Mouse (Mus musculus) heart, embryonic 13.5 days (tissue): Measurements from ENCODE around the gene Mrpl1. TPM values are rescaled to one million over a fixed set of nuclear protein-coding genes. Genes with fewer than 3 reads are reported as not detected.

Experiments
- ATAC-seq: fragments of 200-750 bp; cut with Nextera tagmentation; 2 replicates; pipeline ENCODE4 v1.8.0; 2017; ENCODE audit warnings: moderate TSS enrichment; ENCODE audit not compliant: insufficient number of reproducible peaks, low FRiP score, low TSS enrichment; ENCODE audit errors: extremely low read depth
- H3K27ac ChIP-seq: fragments of 300-500 bp; sonication (generic); replicated peaks from 2 replicates; pipeline ENCODE4 v1.5.1; 2015; ENCODE audit warnings: moderate library complexity, mild to moderate bottlenecking, inconsistent platforms
- H3K27me3 ChIP-seq: fragments of 300-500 bp; sonication (generic); replicated peaks from 2 replicates; pipeline ENCODE4 v1.6.1; 2015; ENCODE audit warnings: mild to moderate bottlenecking, inconsistent platforms
- H3K36me3 ChIP-seq: fragments of 300-500 bp; sonication (generic); 2 replicates; pipeline ENCODE4 v1.6.1; 2015; ENCODE audit warnings: mild to moderate bottlenecking, inconsistent platforms
- H3K4me1 ChIP-seq: fragments of 300-500 bp; sonication (generic); 2 replicates; pipeline ENCODE4 v1.6.1; 2015; ENCODE audit warnings: inconsistent platforms
- H3K4me2 ChIP-seq: fragments of 300-500 bp; sonication (generic); 2 replicates; pipeline ENCODE4 v1.6.1; 2015; ENCODE audit warnings: inconsistent platforms, mild to moderate bottlenecking, moderate library complexity
- H3K4me3 ChIP-seq: fragments of 300-500 bp; sonication (generic); 2 replicates; pipeline ENCODE4 v1.5.1; 2015; ENCODE audit warnings: moderate library complexity, mild to moderate bottlenecking, inconsistent platforms
- H3K9ac ChIP-seq: fragments of 300-500 bp; sonication (generic); 2 replicates; pipeline ENCODE4 v1.6.1; 2015; ENCODE audit warnings: inconsistent platforms, mild to moderate bottlenecking, moderate library complexity
- H3K9me3 ChIP-seq: fragments of 300-500 bp; sonication (generic); 2 replicates; pipeline ENCODE4 v1.6.1; 2016; ENCODE audit warnings: inconsistent platforms
- WGBS: fragments of 180-500 bp; shearing (Covaris S2); methylation state at CpG from one replicate; pipeline ENCODE4 v1.1.7; 2015; ENCODE audit warnings: mixed read lengths; 5-methylcytosine and 5-hydroxymethylcytosine counted together
- polyA plus RNA-seq: library from polyadenylated mRNA; unstranded; fragments of >200 nt; fragmentation: Nextera tagmentation; extraction: Ambion mirVana; gene quantifications from 2 replicates; pipeline ENCODE4 v1.2.1, GENCODE M21; 2015

Gene Mrpl1
- polyA plus RNA-seq, 1 experiment from 2014 or later: 18.7 TPM

GRCm38 (mm10) chr5:96208543-96208942 is 750 bp upstream of the Mrpl1 start:
- ATAC-seq: no peak
- H3K9me3 ChIP-seq: no peaks in the 10 kb centered on the region
- H3K4me2 ChIP-seq: peak overlapping the region; percentile 89
- H3K27ac ChIP-seq: no peak overlapping the region
- peaks cover 9% of the 10 kb centered on the region for H3K36me3 ChIP-seq
- peaks cover 30% of the 10 kb centered on the region for H3K4me1 ChIP-seq
- no peak overlapping the region for H3K9ac ChIP-seq
- WGBS: 72% methylated on average over 4 of the region's 4 CpGs
- no peak overlapping the region for H3K4me3 ChIP-seq
- no peaks in the 10 kb centered on the region for H3K27me3 ChIP-seq

DNA sequence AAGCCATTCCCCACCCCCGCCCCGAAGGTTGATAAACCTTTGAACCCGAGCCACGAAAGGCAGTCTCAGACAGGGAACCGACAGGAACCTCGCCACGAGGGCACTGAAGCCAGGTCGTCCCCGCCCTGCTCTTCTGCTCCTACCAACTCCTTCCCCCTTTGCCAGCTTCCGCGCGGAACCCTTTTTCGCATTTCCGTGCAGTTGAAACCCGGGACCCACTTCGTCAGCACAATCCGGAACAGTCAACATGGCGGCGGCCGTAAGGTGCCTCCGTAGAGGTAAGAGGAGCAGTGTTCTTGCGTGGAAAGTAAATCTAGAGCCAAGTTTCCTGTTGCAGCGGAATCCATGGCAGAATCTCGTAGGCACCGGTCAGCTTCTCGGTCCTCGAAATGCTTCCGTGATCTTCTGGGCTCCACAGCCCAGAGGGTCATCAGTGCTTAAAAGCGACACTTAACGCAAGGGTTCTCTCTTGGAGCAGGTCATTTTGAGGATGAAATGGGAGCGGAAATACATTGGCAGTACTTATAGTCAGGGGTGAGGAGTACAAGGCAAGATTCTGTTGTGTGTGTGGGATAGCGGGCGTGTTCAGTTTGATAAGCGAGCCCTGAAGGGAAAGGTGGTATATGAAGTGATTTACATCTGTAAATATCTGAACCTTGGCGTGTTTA is 757 bp downstream of the Mrpl1 start:
- Histone ChIP-seq H3K4me1 (peaks cover 30% of the 10 kb centered on the region), H3K4me2 (peak overlapping the region; percentile 89), H3K27me3 (no peaks in the 10 kb centered on the region), H3K36me3 (peaks cover 22% of the 10 kb centered on the region), H3K9ac (peak overlapping the region; percentile 92), H3K9me3 (no peaks in the 10 kb centered on the region), H3K27ac (peak overlapping the region; percentile 74), H3K4me3 (peak overlapping the region; percentile 96)
- under 1% methylated on average over 35 of the region's 35 CpGs for WGBS
- ATAC-seq: peak; percentile 74; the same call in 1 of the 2 replicates

DNA sequence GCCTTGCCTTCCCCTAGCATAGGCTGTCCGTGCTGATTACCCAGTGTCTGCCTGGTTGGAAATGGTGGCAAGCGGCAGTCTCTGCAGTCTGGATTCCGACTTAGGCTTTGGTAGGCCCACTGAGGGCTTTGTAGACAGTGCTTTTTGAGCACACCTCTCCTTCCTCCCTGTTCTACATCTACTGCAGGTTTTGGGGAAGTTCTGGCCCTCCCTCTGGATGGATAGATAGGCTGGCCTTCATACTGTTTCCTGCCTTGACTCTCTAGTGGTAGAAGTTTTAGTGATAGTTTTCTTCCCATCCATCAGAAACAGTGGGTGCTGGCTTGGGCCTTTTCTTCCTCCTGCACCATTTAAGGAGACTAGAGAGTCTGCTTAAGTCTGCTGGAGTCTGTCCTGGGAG is 9.4 kb downstream of the Mrpl1 start:
- H3K27me3 ChIP-seq: no peaks in the 10 kb centered on the region

DNA sequence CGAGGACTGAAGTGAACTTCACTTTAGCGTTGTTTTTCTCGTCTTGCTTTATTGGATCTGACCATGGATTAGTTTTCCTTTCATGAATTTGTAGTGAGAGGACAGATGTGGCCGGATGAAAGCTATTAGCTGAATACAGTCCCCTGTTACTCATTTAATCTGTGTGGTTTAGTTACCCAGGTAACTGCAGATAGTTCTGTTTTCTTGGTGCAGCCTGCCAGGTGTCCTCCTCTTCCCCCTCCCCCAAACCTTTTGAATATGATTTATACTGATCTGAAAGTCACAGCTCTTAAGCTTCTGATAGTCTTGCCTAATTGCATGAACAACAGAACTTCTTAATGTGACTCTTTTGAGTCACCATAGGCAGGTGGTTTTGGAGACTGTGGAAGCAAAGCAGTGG is 10.2 kb downstream of the Mrpl1 start:
- Histone ChIP-seq H3K27ac (no peak overlapping the region), H3K9ac (no peak overlapping the region), H3K27me3 (no peaks in the 10 kb centered on the region), H3K4me1 (peaks cover 17% of the 10 kb centered on the region), H3K4me2 (no peak overlapping the region), H3K9me3 (no peaks in the 10 kb centered on the region), H3K36me3 (peaks cover 19% of the 10 kb centered on the region), H3K4me3 (no peak overlapping the region)
- ATAC-seq: no peak
- 81% methylated on average over 4 of the region's 4 CpGs for whole genome bisulfite sequencing

More for the DNA sequence above, 9.4 kb downstream of the Mrpl1 start:
- Histone ChIP-seq H3K4me3 (no peak overlapping the region), H3K9me3 (no peaks in the 10 kb centered on the region), H3K9ac (no peak overlapping the region), H3K27ac (no peak overlapping the region), H3K4me2 (no peak overlapping the region), H3K4me1 (peaks cover 17% of the 10 kb centered on the region), H3K36me3 (peaks cover 17% of the 10 kb centered on the region)
- 78% methylated on average over 3 of the region's 3 CpGs for WGBS
- no peak for ATAC-seq

- Histone ChIP-seq H3K4me2 (no peak overlapping the region), H3K4me1 (peaks cover 17% of the 10 kb centered on the region), H3K9ac (no peak overlapping the region), H3K27ac (no peak overlapping the region), H3K9me3 (no peaks in the 10 kb centered on the region), H3K36me3 (peaks cover 24% of the 10 kb centered on the region), H3K27me3 (no peaks in the 10 kb centered on the region), H3K4me3 (no peak overlapping the region)
- 77% methylated on average over 1 of the region's 1 CpGs for WGBS
- no peak for ATAC-seq
These were observed 12.0 kb downstream of the Mrpl1 start for GRCm38 (mm10) chr5:96221298-96221697.

DNA sequence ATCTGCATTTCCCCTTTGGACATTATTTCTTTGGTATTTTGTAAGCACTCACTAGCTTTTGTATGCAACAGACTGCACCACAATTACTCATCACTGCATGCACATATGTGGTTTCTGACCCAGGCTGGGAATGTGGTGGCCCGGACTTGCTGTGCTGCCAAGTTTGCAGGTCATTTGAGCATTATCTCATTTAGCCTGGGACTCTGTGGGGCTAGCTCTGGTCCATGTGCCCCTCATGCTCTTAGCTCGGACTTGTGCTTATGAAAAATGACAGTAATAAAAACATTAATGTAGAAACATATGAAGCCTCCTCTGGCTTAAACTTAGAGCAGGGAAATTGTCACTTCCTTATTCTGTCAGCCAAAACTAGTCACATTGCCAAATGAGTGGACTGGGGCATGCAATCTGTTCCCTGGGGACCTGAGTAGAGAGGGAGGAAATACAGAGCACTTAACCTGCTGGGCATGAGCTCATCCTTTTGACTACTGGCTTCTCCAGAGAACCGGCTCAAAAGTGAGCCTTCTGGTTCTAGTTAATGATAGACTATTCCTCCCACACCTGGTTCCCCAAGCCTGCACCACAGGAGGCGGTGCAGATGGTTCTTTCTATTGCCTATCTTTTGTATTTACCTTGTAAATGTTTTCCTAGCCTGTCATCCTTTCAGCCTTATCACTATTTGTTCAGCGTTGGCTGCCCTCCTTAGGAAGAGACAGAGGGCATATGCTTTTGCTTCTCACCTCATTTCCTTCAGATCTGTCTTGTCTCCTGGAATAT is 12.7 kb downstream of the Mrpl1 start:
- H3K4me3 ChIP-seq: no peak overlapping the region
- no peaks in the 10 kb centered on the region for H3K27me3 ChIP-seq
- no peaks in the 10 kb centered on the region for H3K9me3 ChIP-seq
- no peak overlapping the region for H3K9ac ChIP-seq
- H3K4me1 ChIP-seq: peaks cover 17% of the 10 kb centered on the region
- no peak for ATAC-seq
- 42% methylated on average over 5 of the region's 5 CpGs for WGBS
- H3K4me2 ChIP-seq: no peak overlapping the region
- H3K27ac ChIP-seq: no peak overlapping the region
- peaks cover 31% of the 10 kb centered on the region for H3K36me3 ChIP-seq

DNA sequence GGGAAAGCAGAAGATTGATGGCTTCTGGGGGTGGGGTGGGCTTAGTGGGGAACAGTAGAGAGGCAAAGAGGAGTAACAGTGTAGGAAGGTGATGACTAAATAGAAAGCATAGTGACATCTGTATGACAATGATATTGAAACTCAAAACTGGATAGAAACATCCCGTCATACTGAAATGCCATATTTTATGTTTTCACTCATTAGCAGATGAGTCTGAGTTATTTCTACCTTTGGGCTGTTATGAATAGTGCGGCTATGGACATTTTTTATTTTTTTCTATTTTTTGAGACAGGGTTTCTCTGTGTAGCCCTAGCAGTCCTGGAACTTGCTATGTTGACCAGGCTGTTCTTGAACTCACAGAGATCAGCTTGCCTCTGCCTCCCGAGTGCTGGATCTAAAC is 13.7 kb downstream of the Mrpl1 start:
- H3K27me3 ChIP-seq: no peaks in the 10 kb centered on the region
- no peaks in the 10 kb centered on the region for H3K9me3 ChIP-seq
- no peak overlapping the region for H3K9ac ChIP-seq
- 90% methylated on average over 3 of the region's 3 CpGs for WGBS
- no peak overlapping the region for H3K4me3 ChIP-seq
- no peak for ATAC-seq
- no peak overlapping the region for H3K4me2 ChIP-seq
- peaks cover 17% of the 10 kb centered on the region for H3K4me1 ChIP-seq
- H3K36me3 ChIP-seq: peaks cover 37% of the 10 kb centered on the region
- H3K27ac ChIP-seq: no peak overlapping the region

DNA sequence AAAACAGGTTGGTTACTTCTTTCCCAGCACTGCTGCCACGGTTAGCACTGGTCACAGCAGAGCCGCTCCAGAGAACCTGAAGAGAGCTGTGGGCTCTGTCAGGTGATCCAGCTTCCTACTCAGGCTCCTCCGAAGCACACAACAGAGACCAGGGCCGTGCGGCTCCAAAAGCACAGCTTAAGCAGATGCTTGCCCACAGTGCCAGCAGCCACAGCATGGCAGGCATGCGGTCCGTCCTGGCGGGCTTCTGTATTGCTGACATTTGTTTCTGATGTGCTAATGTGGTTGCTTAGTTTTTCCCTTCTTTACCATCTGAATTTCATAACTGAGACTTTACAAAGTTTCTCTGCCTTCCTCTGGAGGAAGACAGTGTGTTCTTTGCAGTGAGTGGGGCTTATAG is 17.2 kb downstream of the Mrpl1 start:
- no peaks in the 10 kb centered on the region for H3K9me3 ChIP-seq
- H3K4me1 ChIP-seq: peaks cover 10% of the 10 kb centered on the region
- H3K27me3 ChIP-seq: no peaks in the 10 kb centered on the region
- no peak overlapping the region for H3K27ac ChIP-seq
- WGBS: 89% methylated on average over 8 of the region's 8 CpGs
- H3K4me2 ChIP-seq: no peak overlapping the region
- peaks cover 57% of the 10 kb centered on the region for H3K36me3 ChIP-seq
- no peak overlapping the region for H3K4me3 ChIP-seq
- no peak for ATAC-seq
- H3K9ac ChIP-seq: no peak overlapping the region

- no peak for ATAC-seq
- Histone ChIP-seq H3K4me2 (no peak overlapping the region), H3K4me3 (no peak overlapping the region), H3K4me1 (no peaks in the 10 kb centered on the region), H3K27ac (no peak overlapping the region), H3K9me3 (no peaks in the 10 kb centered on the region), H3K9ac (no peak overlapping the region), H3K27me3 (no peaks in the 10 kb centered on the region), H3K36me3 (peaks cover 72% of the 10 kb centered on the region)
- WGBS: 93% methylated on average over 2 of the region's 2 CpGs
These were observed 19.7 kb downstream of the Mrpl1 start for GRCm38 (mm10) chr5:96228967-96229366.

DNA sequence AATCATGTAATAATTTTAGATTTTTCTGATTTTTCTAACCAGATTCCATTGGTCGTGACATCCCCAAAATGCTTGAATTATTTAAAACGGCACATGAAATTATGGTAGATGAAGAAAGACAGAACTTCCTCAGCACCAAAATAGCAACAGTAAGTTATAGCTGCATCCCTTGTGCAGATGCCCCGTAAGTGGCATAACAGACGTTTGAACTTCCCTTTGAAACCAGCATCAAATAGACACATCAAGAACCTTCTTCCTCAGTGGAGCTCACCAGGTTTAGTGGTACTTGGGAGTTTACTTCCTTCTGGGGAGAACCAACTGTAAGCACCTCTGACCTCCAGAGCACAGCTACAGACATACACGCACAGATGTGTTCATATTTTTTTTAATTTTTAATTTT is 29.5 kb downstream of the Mrpl1 start:
- no peak overlapping the region for H3K4me3 ChIP-seq
- H3K36me3 ChIP-seq: peaks cover 59% of the 10 kb centered on the region
- H3K4me2 ChIP-seq: no peak overlapping the region
- H3K4me1 ChIP-seq: no peaks in the 10 kb centered on the region
- WGBS: 93% methylated on average over 5 of the region's 5 CpGs
- no peaks in the 10 kb centered on the region for H3K27me3 ChIP-seq
- no peaks in the 10 kb centered on the region for H3K9me3 ChIP-seq
- H3K27ac ChIP-seq: no peak overlapping the region
- no peak overlapping the region for H3K9ac ChIP-seq
- no peak for ATAC-seq

DNA sequence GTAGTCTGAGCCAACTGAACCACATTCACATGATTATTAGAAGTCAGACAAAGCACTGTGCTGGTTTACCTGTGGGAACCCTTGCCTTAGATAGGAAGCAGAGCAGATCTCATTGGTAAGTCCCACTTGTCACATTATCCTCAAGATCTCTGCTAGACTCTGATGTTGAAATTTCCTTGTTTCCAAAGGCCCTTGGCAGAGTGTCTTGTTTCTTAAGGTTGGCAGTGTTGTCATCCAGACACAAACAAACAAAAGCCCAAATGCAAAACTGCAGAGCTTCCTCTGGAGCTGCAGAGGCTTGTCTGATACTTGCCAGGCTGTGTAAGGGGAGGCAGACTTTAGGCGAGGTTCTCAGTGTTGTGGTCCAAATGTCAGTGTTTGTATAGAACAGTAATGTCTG is 31.6 kb downstream of the Mrpl1 start:
- Histone ChIP-seq H3K36me3 (peaks cover 51% of the 10 kb centered on the region), H3K27ac (no peak overlapping the region), H3K4me1 (no peaks in the 10 kb centered on the region), H3K9me3 (no peaks in the 10 kb centered on the region), H3K27me3 (no peaks in the 10 kb centered on the region), H3K9ac (no peak overlapping the region), H3K4me2 (no peak overlapping the region), H3K4me3 (no peak overlapping the region)
- ATAC-seq: no peak
- WGBS: 61% methylated on average over 1 of the region's 1 CpGs

- H3K4me3 ChIP-seq: no peak overlapping the region
- 87% methylated on average over 1 of the region's 1 CpGs for WGBS
These were observed 35.2 kb downstream of the Mrpl1 start for GRCm38 (mm10) chr5:96244511-96244910.

More at GRCm38 (mm10) chr5:96244511-96244910, 35.2 kb downstream of the Mrpl1 start:
- H3K9ac ChIP-seq: no peak overlapping the region
- H3K27ac ChIP-seq: no peak overlapping the region
- no peak overlapping the region for H3K4me2 ChIP-seq
- no peaks in the 10 kb centered on the region for H3K4me1 ChIP-seq
- no peaks in the 10 kb centered on the region for H3K27me3 ChIP-seq
- no peaks in the 10 kb centered on the region for H3K9me3 ChIP-seq
- peaks cover 38% of the 10 kb centered on the region for H3K36me3 ChIP-seq
- ATAC-seq: no peak
